Mouse (Mus musculus) regulatory T cell (primary cell): ENCODE data around the gene Glipr1.

ENCODE experiments used
- in situ Hi-C: fragments of 300-600 bp; cut with MboI, MseI; formaldehyde crosslinking; loops from one replicate; pipeline ENCODE4 v1.15.1; 2025; ENCODE audit warnings: high pct_unique_total_duplicates

Gene Glipr1

GRCm38 (mm10) chr10:111966394-111966793 lies 36.0 kb downstream of the Glipr1 start:
- in situ Hi-C loops: no loop called here

GRCm38 (mm10) chr10:111960459-111960858 lies 42.0 kb downstream of the Glipr1 start:
- in situ Hi-C loops: loop anchor here (5.0 kb wide), 1 partner anchor 458 kb away; no protein-coding TSS in a partner anchor

GRCm38 (mm10) chr10:111959353-111959752 lies 43.1 kb downstream of the Glipr1 start:
- in situ Hi-C loops: no loop called here

DNA sequence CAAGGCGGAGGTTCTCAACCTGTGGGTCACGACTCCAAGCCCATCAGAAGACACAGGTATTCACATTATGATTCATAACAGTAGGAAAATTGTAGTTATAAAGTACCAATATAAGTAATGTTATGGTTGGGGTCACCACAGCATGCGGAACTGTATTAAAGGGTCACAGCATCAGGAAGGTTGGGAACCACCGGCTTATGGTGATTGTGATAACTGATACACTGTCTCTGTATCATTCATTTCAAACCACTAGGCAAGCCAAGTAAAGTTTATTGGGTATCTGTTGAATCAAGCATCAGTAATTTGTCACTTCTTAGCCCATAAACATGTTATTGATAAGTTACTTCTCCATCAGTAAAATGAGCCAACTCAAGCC lies 44.4 kb downstream of the Glipr1 start:
- in situ Hi-C loops: no loop called here

- in situ Hi-C loops: no loop called here
Measured at GRCm38 (mm10) chr10:111957271-111958045, 45.0 kb downstream of the Glipr1 start.

GRCm38 (mm10) chr10:111955836-111956235 lies 46.6 kb downstream of the Glipr1 start:
- in situ Hi-C loops: no loop called here

DNA sequence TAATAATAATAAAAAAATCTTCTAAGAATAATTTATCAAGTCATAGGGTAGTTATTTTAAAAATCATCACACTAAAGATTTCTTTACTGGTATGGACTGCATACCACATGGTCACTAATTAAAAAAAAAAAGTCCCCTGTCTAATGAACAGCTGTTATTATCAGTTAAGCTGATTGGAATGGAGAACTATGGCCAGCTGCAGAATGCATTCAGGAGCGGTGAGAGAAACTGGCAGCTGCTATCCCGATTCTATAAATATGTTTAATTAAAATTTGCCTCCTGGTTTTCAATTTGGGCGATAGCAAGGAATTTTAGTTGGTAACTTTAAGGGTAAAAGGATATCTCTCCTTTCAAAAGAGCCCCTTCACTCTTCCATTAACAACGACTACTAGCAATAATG lies 53.4 kb downstream of the Glipr1 start:
- in situ Hi-C loops: loop anchor here (25.0 kb wide), 1 partner anchor 637 kb away; no protein-coding TSS in a partner anchor

DNA sequence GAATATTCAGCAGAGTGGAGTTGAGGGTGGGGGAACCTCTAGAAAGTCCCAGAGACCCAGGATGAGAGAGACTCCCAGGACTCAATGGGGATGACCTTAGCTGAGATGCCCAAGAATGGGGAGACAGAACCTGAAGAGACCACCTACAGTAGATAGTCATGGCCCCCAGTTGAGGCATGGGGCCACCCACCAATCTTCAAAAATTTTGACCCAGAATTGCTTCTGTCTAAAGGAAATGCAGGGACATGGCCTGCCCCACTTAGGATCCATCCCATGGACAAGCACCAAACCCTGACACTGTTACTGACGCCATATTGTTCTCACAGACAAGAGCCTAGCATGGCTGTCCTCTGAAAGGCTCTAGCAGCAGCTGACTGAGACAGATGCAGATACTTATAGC lies 54.4 kb downstream of the Glipr1 start:
- in situ Hi-C loops: loop anchor here (25.0 kb wide), 1 partner anchor 636 kb away; no protein-coding TSS in a partner anchor

GRCm38 (mm10) chr10:111945563-111945962 lies 56.9 kb downstream of the Glipr1 start:
- in situ Hi-C loops: loop anchor here (25.0 kb wide), 1 partner anchor 633 kb away; no protein-coding TSS in a partner anchor

DNA sequence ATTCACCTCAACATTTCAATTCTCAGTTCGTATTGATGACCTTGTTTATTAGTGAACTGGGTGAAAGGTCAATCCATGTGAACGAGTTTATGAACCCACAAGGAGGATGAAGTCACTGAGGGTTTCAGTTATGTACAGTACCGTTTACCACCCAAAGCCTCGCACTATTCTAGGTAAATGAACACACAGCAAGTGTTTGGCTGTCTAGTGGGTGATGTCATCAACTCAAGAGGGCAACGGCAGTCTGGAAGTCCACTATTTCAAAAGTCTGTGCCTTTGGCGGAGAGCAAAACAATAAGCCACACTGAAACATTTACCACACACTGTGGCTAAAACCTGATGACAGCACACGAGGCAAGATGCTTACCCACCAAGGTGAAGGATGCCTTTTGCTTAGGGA lies 59.4 kb downstream of the Glipr1 start:
- in situ Hi-C loops: loop anchor here (25.0 kb wide), 1 partner anchor 631 kb away; no protein-coding TSS in a partner anchor

DNA sequence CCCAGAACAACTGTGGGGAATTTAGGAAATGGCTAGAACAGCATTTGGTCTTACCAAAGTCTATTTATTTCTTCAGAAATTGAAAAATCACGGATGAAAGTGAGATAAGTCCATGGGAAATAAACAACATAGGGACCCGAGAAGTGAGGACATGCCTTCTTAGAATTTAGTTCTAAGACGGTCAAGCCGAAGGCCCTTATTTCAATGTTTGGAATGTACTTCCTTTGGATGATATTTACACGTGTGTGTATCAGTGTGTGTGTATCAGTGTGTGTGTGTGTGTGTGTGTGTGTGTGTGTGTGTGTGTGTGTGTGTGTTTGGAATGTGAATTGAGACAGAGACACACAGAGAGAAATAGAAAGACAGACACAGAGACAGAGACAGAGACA lies 65.3 kb downstream of the Glipr1 start:
- in situ Hi-C loops: loop anchor here (25.0 kb wide), 1 partner anchor 625 kb away; no protein-coding TSS in a partner anchor

DNA sequence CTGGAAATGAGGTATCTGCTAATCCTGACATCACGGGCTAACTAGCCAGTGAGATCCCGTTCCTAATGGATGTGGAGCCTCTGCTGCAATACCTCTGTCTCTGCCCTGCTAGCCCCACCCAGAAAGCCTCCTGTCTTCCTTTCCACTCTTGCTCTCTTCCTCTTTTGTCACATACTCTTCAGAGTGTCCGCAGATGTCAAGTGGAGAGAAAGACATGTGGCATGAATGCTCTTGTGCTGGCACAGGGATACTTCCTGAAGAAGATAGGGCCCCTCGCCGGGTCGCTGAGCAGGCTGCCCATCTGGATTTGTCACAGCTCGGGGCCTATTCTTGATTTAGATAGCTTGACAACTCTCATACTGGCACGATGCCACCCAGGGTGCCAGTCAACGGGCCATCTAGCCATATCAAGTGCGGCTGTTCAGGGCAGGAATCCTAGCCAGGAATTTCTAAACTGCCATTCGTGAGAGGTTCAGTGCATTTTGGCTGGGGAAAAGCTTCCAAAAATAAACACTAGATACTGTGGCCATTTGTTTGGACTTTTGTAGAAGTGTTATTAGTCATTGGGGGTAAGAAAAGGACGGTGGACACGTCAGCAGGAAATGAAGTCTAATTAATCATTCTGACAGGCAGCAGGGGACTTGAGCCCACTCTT lies 65.8 kb downstream of the Glipr1 start:
- in situ Hi-C loops: loop anchor here (25.0 kb wide), 1 partner anchor 624 kb away; no protein-coding TSS in a partner anchor

- in situ Hi-C loops: loop anchor here (25.0 kb wide), 1 partner anchor 624 kb away; no protein-coding TSS in a partner anchor
Measured at GRCm38 (mm10) chr10:111936021-111936420, 66.4 kb downstream of the Glipr1 start.
